ENCODE assay signal across 8 mouse cellular contexts in the genomic region with DNA sequence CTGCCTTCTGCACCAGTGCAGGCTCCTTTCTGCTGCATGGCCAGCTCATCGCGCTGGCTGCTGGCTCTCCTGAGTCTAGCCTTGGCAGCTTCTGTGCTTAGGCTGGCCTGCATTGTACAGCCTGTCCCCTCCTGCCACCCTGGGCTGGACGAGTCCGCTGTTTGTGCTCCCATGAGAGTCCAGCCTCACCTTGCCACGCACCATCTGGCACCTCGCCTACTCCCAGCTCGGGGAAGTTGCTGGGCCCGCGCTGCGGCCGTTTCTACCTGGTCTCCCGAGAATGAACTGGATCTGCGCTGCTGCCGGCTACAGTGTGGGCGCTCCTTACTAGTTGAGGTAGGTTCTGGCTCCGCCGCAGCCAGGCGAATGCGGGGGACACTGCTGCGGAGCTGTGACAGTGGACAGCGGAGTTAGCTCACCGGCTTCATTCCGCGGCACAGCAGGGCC. TPM values are rescaled to one million over a fixed set of nuclear protein-coding genes. Genes with fewer than 3 reads are reported as not detected.
DNase-seq lines count a peak whose midpoint lies in the region; TF ChIP-seq lines count a peak whose summit lies in the region.

No protein-coding gene starts in this region.

- H3K27ac ChIP-seq in heart, embryonic 10.5 days = peak overlapping the region; percentile 60; the same call in 1 of the 2 replicates
- peak overlapping the region; percentile 68 for H3K27ac ChIP-seq in cerebellum, adult 2 months (ENCODE audit: insufficient read depth, low read length)

- H3K9me3 ChIP-seq in heart, embryonic 10.5 days = no peaks in the 10 kb centered on the region

- WGBS in heart, embryonic 10.5 days = 1% methylated on average over 24 of the region's 24 CpGs
- 2% methylated on average over 24 of the region's 24 CpGs for WGBS in cerebellum, adult 2 months

- DNase-seq in heart, embryonic 10.5 days (ENCODE audit: low spot score) = peak; percentile 76
- DNase-seq in heart, adult 9 months (ENCODE audit: low spot score in 2 of 2) = no peak
- peak; percentile 79 to 84 for DNase-seq in cerebellum, adult 2 months
- DNase-seq in forelimb bud, embryonic 11.5 days (ENCODE audit: low read depth, low spot score) = peak; percentile 13
- DNase-seq in kidney, postnatal 14 days = peak; percentile 53
- peak; percentile 38 to 40 for DNase-seq in lung, postnatal 4 days
- no peak for DNase-seq in thymus, postnatal 25 days
- no peak for DNase-seq in thymus, postnatal 4 days

- H3K27me3 ChIP-seq in heart, embryonic 10.5 days (ENCODE audit: insufficient read depth, poor library complexity, severe bottlenecking) = peaks cover 48% of the 10 kb centered on the region
- no peaks in the 10 kb centered on the region for H3K27me3 ChIP-seq in cerebellum, adult 2 months (ENCODE audit: control insufficient read depth, insufficient read depth, low read length)

- H3K4me3 ChIP-seq in heart, embryonic 10.5 days = peak overlapping the region; percentile 66
- H3K4me3 ChIP-seq in cerebellum, adult 2 months (replicated peaks; ENCODE audit: insufficient read depth, low read depth, low read length) = peak overlapping the region; percentile 51

- TF ChIP-seq CTCF in cerebellum, adult 2 months (IDR thresholded peaks at IDR 0.05; ENCODE audit: borderline replicate concordance, insufficient read depth, low read depth, low read length) = no peak

- peaks cover 7% of the 10 kb centered on the region for H3K4me1 ChIP-seq in heart, embryonic 10.5 days
- no peaks in the 10 kb centered on the region for H3K4me1 ChIP-seq in cerebellum, adult 2 months (ENCODE audit: control insufficient read depth, insufficient read depth, low read length)

- peak; percentile 60; the same call in 1 of the 2 replicates for TF ChIP-seq POLR2A in cerebellum, adult 2 months (IDR thresholded peaks at IDR 0.05; ENCODE audit: borderline replicate concordance, insufficient read depth, low read length)

- no peaks in the 10 kb centered on the region for H3K36me3 ChIP-seq in heart, embryonic 10.5 days

RNA-seq across cellular contexts. Expression of a gene that starts 12.4 kb away (rescaled TPM):
- polyA plus RNA-seq in heart, embryonic 10.5 days (2016; fragmentation: Nextera tagmentation; extraction: Ambion mirVana) = 5.3 and 6.7 TPM in 2 replicates
- polyA plus RNA-seq in cerebellum, adult 2 months (2012; rRNA removed) = 8.2 and 8.6 TPM in 2 replicates

RNA-seq across cellular contexts. Expression of a gene that starts 18.1 kb away (rescaled TPM):
- polyA plus RNA-seq in heart, embryonic 10.5 days (2016; fragmentation: Nextera tagmentation; extraction: Ambion mirVana) = 18.7 and 19.0 TPM in 2 replicates
- 21.2 TPM in 2 replicates for polyA plus RNA-seq in cerebellum, adult 2 months (2012; rRNA removed)

RNA-seq across cellular contexts. Expression of a gene that starts 23.5 kb away (rescaled TPM):
- polyA plus RNA-seq in heart, embryonic 10.5 days (2016; fragmentation: Nextera tagmentation; extraction: Ambion mirVana) = 4.6 and 4.8 TPM in 2 replicates
- polyA plus RNA-seq in cerebellum, adult 2 months (2012; rRNA removed) = 3.9 and 4.4 TPM in 2 replicates

RNA-seq across cellular contexts. Expression of a gene that starts 29.9 kb away (rescaled TPM):
- 3.8 and 5.5 TPM in 2 replicates for polyA plus RNA-seq in heart, embryonic 10.5 days (2016; fragmentation: Nextera tagmentation; extraction: Ambion mirVana)
- polyA plus RNA-seq in cerebellum, adult 2 months (2012; rRNA removed) = 4.8 and 5.9 TPM in 2 replicates

RNA-seq across cellular contexts. Expression of a gene that starts 43.1 kb away (rescaled TPM):
- polyA plus RNA-seq in heart, embryonic 10.5 days (2016; fragmentation: Nextera tagmentation; extraction: Ambion mirVana) = 5.1 and 6.6 TPM in 2 replicates
- 4.0 and 4.3 TPM in 2 replicates for polyA plus RNA-seq in cerebellum, adult 2 months (2012; rRNA removed)

Comparison
In these comparisons a context has a peak if more than half of its experiments do, and no peak if none do; other contexts are left out.
1. DNase-seq: peak in heart, embryonic 10.5 days (single experiment), cerebellum, adult 2 months (2 of 2), forelimb bud, embryonic 11.5 days (single experiment), kidney, postnatal 14 days (single experiment) and lung, postnatal 4 days (2 of 2); none in heart, adult 9 months (0 of 2), thymus, postnatal 25 days (single experiment) and thymus, postnatal 4 days (single experiment).